11 mouse cellular contexts compared by ENCODE assay signal in the genomic region with DNA sequence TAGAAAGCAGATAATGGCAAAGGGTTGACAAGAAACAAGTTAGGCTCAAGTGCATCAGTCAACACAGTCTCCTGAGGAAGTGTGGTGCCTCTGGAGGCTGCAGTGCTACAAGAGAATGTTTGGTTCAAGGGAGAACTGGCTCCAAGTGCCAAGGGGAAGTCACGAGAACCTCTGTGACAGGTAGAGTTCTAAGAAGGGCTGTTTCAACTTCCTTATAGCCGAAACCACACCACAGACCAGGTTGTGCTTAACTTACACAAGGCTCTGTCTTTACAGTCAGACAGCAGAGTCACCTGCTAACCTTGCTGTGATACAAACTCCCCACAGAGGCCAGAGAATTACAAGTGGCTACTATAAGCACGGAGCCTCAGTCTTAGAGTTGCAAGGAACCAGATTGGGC. TPM values are rescaled to one million over a fixed set of nuclear protein-coding genes. Genes with fewer than 3 reads are reported as not detected.
A peak's percentile ranks its signal among the peaks of the same experiment; 100 is the strongest.
DNase-seq lines count a peak whose midpoint lies in the region; ATAC-seq and TF ChIP-seq lines count a peak whose summit lies in the region.
"Had no signal": no experiment of that assay in that cellular context is flagged by ENCODE, and none has a peak within 500 bp of the region (broad histone marks: within the 10 kb centered on the region; RNA-seq: fewer than 3 reads in every experiment).

No protein-coding gene starts in this region.

- ATAC-seq in midbrain, embryonic 11.5 days (ENCODE audit: low FRiP score), result no peak
- ATAC-seq: intestine, postnatal 0 days had no signal

- H3K4me3 ChIP-seq in CH12.LX (replicated peaks in 1 of 3; ENCODE audit: low read depth in 2 of 3, low read length in 2 of 3, poor library complexity in 1 of 3), result no peak overlapping the region
- no peak overlapping the region for H3K4me3 ChIP-seq in cerebellum, adult 2 months (replicated peaks; ENCODE audit: insufficient read depth, low read depth, low read length)
- H3K4me3 ChIP-seq in midbrain, embryonic 11.5 days (ENCODE audit: low read depth, low read length), result no peak overlapping the region
- H3K4me3 ChIP-seq: heart, adult 2 months; hindbrain, embryonic 10.5 days had no signal

- H3K4me2 ChIP-seq in CH12.LX (ENCODE audit: insufficient read depth, low read depth, poor library complexity, severe bottlenecking), result no peak overlapping the region
- H3K4me2 ChIP-seq in midbrain, embryonic 11.5 days, result no peak overlapping the region

- no peak for TF ChIP-seq EP300 in CH12.LX (IDR thresholded peaks at IDR 0.05; ENCODE audit: low read length)

- in situ Hi-C loops in CH12.LX (cut with MboI; ENCODE audit: low pct_ligation_motif_present, low pct_unique_long_range_greater_than_20kb, low sequenced_read_pairs), result no loop called here

- TF ChIP-seq POLR2A in CH12.LX (IDR thresholded peaks at IDR 0.05; ENCODE audit: low read depth, low read length), result no peak
- no peak for TF ChIP-seq POLR2A in cerebellum, adult 2 months (IDR thresholded peaks at IDR 0.05; ENCODE audit: borderline replicate concordance, insufficient read depth, low read length)

- DNase-seq in lung, adult 18-20 months, result peak; percentile 41 to 48
- DNase-seq in lung, postnatal 10 days, result no peak
- DNase-seq in CH12.LX (ENCODE audit: extremely low read depth), result peak; percentile 35
- peak; percentile 49 for DNase-seq in lung, postnatal 25 days (ENCODE audit: low spot score)
- peak; percentile 34 for DNase-seq in thymus, postnatal 0 days (ENCODE audit: low spot score)
- no peak for DNase-seq in cerebellum, adult 2 months
- no peak for DNase-seq in midbrain, embryonic 11.5 days (ENCODE audit: low spot score, missing footprints)
- DNase-seq in kidney, postnatal 14 days, result no peak
- DNase-seq: heart, adult 2 months had no signal

- H3K27ac ChIP-seq in CH12.LX (ENCODE audit: insufficient read depth, low read depth), result no peak overlapping the region
- H3K27ac ChIP-seq in cerebellum, adult 2 months (ENCODE audit: insufficient read depth, low read length), result no peak overlapping the region
- no peak overlapping the region for H3K27ac ChIP-seq in midbrain, embryonic 11.5 days (ENCODE audit: low read depth, low read length)
- H3K27ac ChIP-seq: heart, adult 2 months; hindbrain, embryonic 10.5 days had no signal

- no peaks in the 10 kb centered on the region for H3K9me3 ChIP-seq in CH12.LX (replicated peaks; ENCODE audit: low read length)
- H3K9me3 ChIP-seq in midbrain, embryonic 11.5 days (ENCODE audit: control insufficient read depth, low read length), result no peaks in the 10 kb centered on the region
- H3K9me3 ChIP-seq: hindbrain, embryonic 10.5 days had no signal

- H3K36me3 ChIP-seq in CH12.LX (replicated peaks in 1 of 2; ENCODE audit: control insufficient read depth in 1 of 2, insufficient read depth in 1 of 2, low read length in 1 of 2), result peaks cover 6 to 43% of the 10 kb centered on the region in 2 experiments
- no peaks in the 10 kb centered on the region; the same call in 1 of the 2 replicates for H3K36me3 ChIP-seq in midbrain, embryonic 11.5 days (ENCODE audit: control insufficient read depth, insufficient read depth, low read length)

- H3K9ac ChIP-seq in CH12.LX (ENCODE audit: insufficient read depth, low read depth), result no peak overlapping the region
- no peak overlapping the region for H3K9ac ChIP-seq in midbrain, embryonic 11.5 days (ENCODE audit: low read length)

- dilution Hi-C loops in CH12.LX (cut with MboI; ENCODE audit: extremely low pct_ligation_motif_present, extremely low pct_unique_long_range_greater_than_20kb, low sequenced_read_pairs), result no loop called here

- TF ChIP-seq RAD21 in CH12.LX (IDR thresholded peaks at IDR 0.05; ENCODE audit: low read depth, low read length), result no peak

- H3K4me1 ChIP-seq in CH12.LX (ENCODE audit: control insufficient read depth in 1 of 2, insufficient read depth in 2 of 2), result peaks cover 3 to 65% of the 10 kb centered on the region in 2 experiments
- H3K4me1 ChIP-seq in cerebellum, adult 2 months (ENCODE audit: control insufficient read depth, insufficient read depth, low read length), result peaks cover 5% of the 10 kb centered on the region
- no peaks in the 10 kb centered on the region for H3K4me1 ChIP-seq in midbrain, embryonic 11.5 days (ENCODE audit: control insufficient read depth, insufficient read depth, low read length)
- H3K4me1 ChIP-seq: hindbrain, embryonic 10.5 days had no signal

- no peaks in the 10 kb centered on the region for H3K27me3 ChIP-seq in CH12.LX (replicated peaks)
- no peaks in the 10 kb centered on the region for H3K27me3 ChIP-seq in cerebellum, adult 2 months (ENCODE audit: control insufficient read depth, insufficient read depth, low read length)
- no peaks in the 10 kb centered on the region for H3K27me3 ChIP-seq in midbrain, embryonic 11.5 days (ENCODE audit: control insufficient read depth, insufficient read depth, low read length)

- WGBS in cerebellum, adult 2 months, result 88% methylated on average over 3 of the region's 3 CpGs
- WGBS in midbrain, embryonic 11.5 days, result 78% methylated on average over 3 of the region's 3 CpGs

- TF ChIP-seq CTCF in CH12.LX (conservative IDR thresholded peaks at IDR 0.05 in 1 of 2, IDR thresholded peaks at IDR 0.05 in 1 of 2; ENCODE audit: low read depth in 2 of 2, low read length in 2 of 2), result no peak
- no peak for TF ChIP-seq CTCF in cerebellum, adult 2 months (IDR thresholded peaks at IDR 0.05; ENCODE audit: borderline replicate concordance, insufficient read depth, low read depth, low read length)

- 0 out of 2 replicates have a peak, but pooled peaks cover 3% of the 10 kb centered on the region for H3K79me2 ChIP-seq in CH12.LX (replicated peaks; ENCODE audit: control insufficient read depth, extremely low read depth, insufficient read depth, poor library complexity, severe bottlenecking)

TF ChIP-seq in CH12.LX, 34 proteins besides CTCF, POLR2A, EP300 and RAD21:
- no peak for TF ChIP-seq NELFE (IDR thresholded peaks at IDR 0.05; ENCODE audit: low read depth, low read length)
- no peak for TF ChIP-seq USF2 (conservative IDR thresholded peaks at IDR 0.05; ENCODE audit: low read depth, low read length)
- no peak for TF ChIP-seq MAFK (IDR thresholded peaks at IDR 0.05; ENCODE audit: insufficient replicate concordance, low read length)
- no peak for TF ChIP-seq JUN (IDR thresholded peaks at IDR 0.05; ENCODE audit: insufficient read depth, low read depth, low read length)
- no peak for TF ChIP-seq JUND (conservative IDR thresholded peaks at IDR 0.05; ENCODE audit: low read depth, low read length)
- TF ChIP-seq MAZ (IDR thresholded peaks at IDR 0.05; ENCODE audit: low read depth, low read length), result no peak
- no peak for TF ChIP-seq KAT2A (IDR thresholded peaks at IDR 0.05; ENCODE audit: insufficient replicate concordance, low read length)
- no peak for TF ChIP-seq E2F4 (IDR thresholded peaks at IDR 0.05; ENCODE audit: insufficient replicate concordance, low read depth, low read length)
- TF ChIP-seq TCF12 (IDR thresholded peaks at IDR 0.05; ENCODE audit: low read depth, low read length), result no peak
- TF ChIP-seq MAX (IDR thresholded peaks at IDR 0.05; ENCODE audit: low read length), result no peak
- TF ChIP-seq TBP (conservative IDR thresholded peaks at IDR 0.05; ENCODE audit: low read depth, low read length), result no peak
- TF ChIP-seq USF1 (IDR thresholded peaks at IDR 0.05; ENCODE audit: low read depth, low read length), result no peak
- TF ChIP-seq UBTF (IDR thresholded peaks at IDR 0.05; ENCODE audit: low read depth, low read length), result no peak
- no peak for TF ChIP-seq NRF1 (IDR thresholded peaks at IDR 0.05; ENCODE audit: low read depth, low read length)
- no peak for TF ChIP-seq ETS1 (conservative IDR thresholded peaks at IDR 0.05; ENCODE audit: low read depth, low read length)
- TF ChIP-seq ZNF384 (IDR thresholded peaks at IDR 0.05; ENCODE audit: low read depth, low read length), result no peak
- no peak for TF ChIP-seq CHD2 (IDR thresholded peaks at IDR 0.05; ENCODE audit: low read length)
- no peak for TF ChIP-seq MXI1 (IDR thresholded peaks at IDR 0.05; ENCODE audit: low read depth, low read length)
- TF ChIP-seq BHLHE40 (IDR thresholded peaks at IDR 0.05; ENCODE audit: low read depth, low read length), result no peak
- TF ChIP-seq HCFC1 (IDR thresholded peaks at IDR 0.05; ENCODE audit: low read depth, low read length), result no peak

RNA-seq across cellular contexts. Expression of a gene that starts 30.1 kb away (rescaled TPM):
- 28.1 and 32.9 TPM in 2 replicates for total RNA-seq in CH12.LX (2012; rRNA removed)
- 178 and 183 TPM in 2 replicates for total RNA-seq in CH12.LX (2014; rRNA removed)
- 167 and 202 TPM in 2 replicates for polyA plus RNA-seq in CH12.LX (2012; ENCODE audit: insufficient read length, low read depth)
- 173 and 189 TPM in 2 replicates for polyA plus RNA-seq in thymus, postnatal 0 days (2015; fragmentation: Nextera tagmentation; extraction: Ambion mirVana)
- polyA plus RNA-seq in cerebellum, adult 2 months (2012; rRNA removed), result 101 and 105 TPM in 2 replicates
- polyA plus RNA-seq in midbrain, embryonic 11.5 days (2014; fragmentation: Nextera tagmentation; extraction: Ambion mirVana), result 74.6 and 76.2 TPM in 2 replicates

RNA-seq across cellular contexts. Expression of a gene that starts 30.4 kb away (rescaled TPM):
- total RNA-seq in CH12.LX (2012; rRNA removed) (2,059 and 2,113 TPM in 2 replicates), CH12.LX (2014; rRNA removed) (2,291 and 2,467 TPM in 2 replicates)
- 753 and 1,059 TPM in 2 replicates for polyA plus RNA-seq in CH12.LX (2012; ENCODE audit: insufficient read length, low read depth)
- polyA plus RNA-seq in thymus, postnatal 0 days (2015; fragmentation: Nextera tagmentation; extraction: Ambion mirVana), result 550 and 568 TPM in 2 replicates
- 293 and 315 TPM in 2 replicates for polyA plus RNA-seq in cerebellum, adult 2 months (2012; rRNA removed)
- 403 and 466 TPM in 2 replicates for polyA plus RNA-seq in midbrain, embryonic 11.5 days (2014; fragmentation: Nextera tagmentation; extraction: Ambion mirVana)

RNA-seq across cellular contexts. Expression of a gene that starts 30.7 kb away (rescaled TPM):
- 5.5 and 6.6 TPM in 2 replicates for total RNA-seq in CH12.LX (2012; rRNA removed)
- total RNA-seq in CH12.LX (2014; rRNA removed), result 9.2 and 10.7 TPM in 2 replicates
- 9.8 and 12.5 TPM in 2 replicates for polyA plus RNA-seq in CH12.LX (2012; ENCODE audit: insufficient read length, low read depth)
- 17.4 and 17.7 TPM in 2 replicates for polyA plus RNA-seq in thymus, postnatal 0 days (2015; fragmentation: Nextera tagmentation; extraction: Ambion mirVana)
- polyA plus RNA-seq in cerebellum, adult 2 months (2012; rRNA removed), result 124 and 140 TPM in 2 replicates
- 11.1 and 12.9 TPM in 2 replicates for polyA plus RNA-seq in midbrain, embryonic 11.5 days (2014; fragmentation: Nextera tagmentation; extraction: Ambion mirVana)

Comparison
In these comparisons a context has a peak if more than half of its experiments do, and no peak if none do; other contexts are left out.
1. DNase-seq: peak in lung, adult 18-20 months (2 of 2), CH12.LX (single experiment), lung, postnatal 25 days (single experiment) and thymus, postnatal 0 days (single experiment); none in lung, postnatal 10 days (single experiment), cerebellum, adult 2 months (0 of 2), midbrain, embryonic 11.5 days (single experiment) and kidney, postnatal 14 days (single experiment).